Mouse (Mus musculus) lung, embryonic 14.5 days (tissue): ENCODE measurements at regions not wholly inside any gene's neighbourhood (a gene's known extent, or its start where the extent isn't known, plus 50 kb on each side); places are given as distances from the start of the nearest gene placed in this dataset.

ENCODE experiments used
- ATAC-seq: fragments of 200-750 bp; cut with Nextera tagmentation; 2 replicates; pipeline ENCODE4 v1.8.0; 2017; ENCODE audit warnings: mild to moderate bottlenecking, moderate TSS enrichment, moderate library complexity; ENCODE audit not compliant: insufficient read depth
- DNase-seq: peaks from one replicate; pipeline ENCODE4 v3.0.0-alpha.2; 2015
- H3K27ac ChIP-seq: fragments of 300-500 bp; sonication (generic); 2 replicates; pipeline ENCODE4 v1.5.1; 2014; ENCODE audit warnings: low read depth, mild to moderate bottlenecking, moderate library complexity
- H3K27me3 ChIP-seq: fragments of 300-500 bp; sonication (generic); 2 replicates; pipeline ENCODE4 v1.6.1; 2014; ENCODE audit warnings: low read length, control low read depth; ENCODE audit not compliant: insufficient read depth
- H3K36me3 ChIP-seq: fragments of 300-500 bp; sonication (generic); 2 replicates; pipeline ENCODE4 v1.6.1; 2014; ENCODE audit warnings: control low read depth; ENCODE audit not compliant: insufficient read depth
- H3K4me1 ChIP-seq: fragments of 300-500 bp; sonication (generic); 2 replicates; pipeline ENCODE4 v1.6.1; 2014; ENCODE audit warnings: antibody characterized with exemption, control low read depth; ENCODE audit not compliant: insufficient read depth
- H3K4me2 ChIP-seq: fragments of 300-500 bp; sonication (generic); 2 replicates; pipeline ENCODE4 v1.6.1; 2014; ENCODE audit warnings: mild to moderate bottlenecking
- H3K4me3 ChIP-seq: fragments of 300-500 bp; sonication (generic); 2 replicates; pipeline ENCODE4 v1.5.1; 2014; ENCODE audit warnings: low read depth, low read length
- H3K9ac ChIP-seq: fragments of 300-500 bp; sonication (generic); 2 replicates; pipeline ENCODE4 v1.6.1; 2014
- H3K9me3 ChIP-seq: fragments of 300-500 bp; sonication (generic); 2 replicates; pipeline ENCODE4 v1.6.1; 2016; ENCODE audit warnings: low read depth, low read length, control low read depth
- CTCF ChIP-seq: IDR thresholded peaks from 2 replicates; pipeline ENCODE4 v1.5.1; 2016; ENCODE audit warnings: antibody characterized with exemption, low read depth
- WGBS: fragments of 180-500 bp; shearing (Covaris S2); extraction: QIAGEN DNeasy Blood & Tissue Kit; methylation state at CpG from one replicate; pipeline ENCODE4 v1.1.7; 2014; 5-methylcytosine and 5-hydroxymethylcytosine counted together

GRCm38 (mm10) chr15:69766743-69767142 lies 3266.0 kb upstream of the Lrrc6 start:
- no peak overlapping the region for H3K27ac ChIP-seq
- no peak overlapping the region for H3K4me3 ChIP-seq
- no peak overlapping the region for H3K4me2 ChIP-seq
- H3K9me3 ChIP-seq: no peaks in the 10 kb centered on the region
- no peaks in the 10 kb centered on the region for H3K36me3 ChIP-seq
- DNase-seq (no peak), ATAC-seq (no peak)
- TF ChIP-seq CTCF: no peak
- no peaks in the 10 kb centered on the region for H3K4me1 ChIP-seq
- 83% methylated on average over 2 of the region's 2 CpGs for WGBS
- no peak overlapping the region for H3K9ac ChIP-seq
- no peaks in the 10 kb centered on the region for H3K27me3 ChIP-seq

GRCm38 (mm10) chr15:69752616-69753015 lies 3251.9 kb upstream of the Lrrc6 start:
- 78% methylated on average over 3 of the region's 3 CpGs for WGBS
- Histone ChIP-seq H3K27ac (no peak overlapping the region), H3K4me3 (no peak overlapping the region), H3K4me1 (no peaks in the 10 kb centered on the region), H3K9ac (no peak overlapping the region), H3K4me2 (no peak overlapping the region), H3K27me3 (no peaks in the 10 kb centered on the region), H3K9me3 (no peaks in the 10 kb centered on the region), H3K36me3 (no peaks in the 10 kb centered on the region)
- ATAC-seq (no peak), DNase-seq (no peak)
- no peak for TF ChIP-seq CTCF

GRCm38 (mm10) chr15:69714680-69715079 lies 3214.0 kb upstream of the Lrrc6 start:
- Histone ChIP-seq H3K9ac (no peak overlapping the region), H3K4me1 (no peaks in the 10 kb centered on the region), H3K27me3 (no peaks in the 10 kb centered on the region), H3K4me3 (no peak overlapping the region), H3K9me3 (no peaks in the 10 kb centered on the region), H3K27ac (no peak overlapping the region), H3K36me3 (no peaks in the 10 kb centered on the region), H3K4me2 (no peak overlapping the region)
- peak; percentile 66 for DNase-seq
- no peak for ATAC-seq
- 44% methylated on average over 2 of the region's 2 CpGs for WGBS
- TF ChIP-seq CTCF: no peak

GRCm38 (mm10) chr15:69713900-69714299 lies 3213.2 kb upstream of the Lrrc6 start:
- no peak for TF ChIP-seq CTCF
- H3K27me3 ChIP-seq: no peaks in the 10 kb centered on the region
- no peaks in the 10 kb centered on the region for H3K4me1 ChIP-seq
- no peaks in the 10 kb centered on the region for H3K9me3 ChIP-seq
- H3K27ac ChIP-seq: no peak overlapping the region
- no peak overlapping the region for H3K9ac ChIP-seq
- no peak for ATAC-seq
- H3K4me3 ChIP-seq: no peak overlapping the region
- no peaks in the 10 kb centered on the region for H3K36me3 ChIP-seq
- no peak for DNase-seq
- H3K4me2 ChIP-seq: no peak overlapping the region

GRCm38 (mm10) chr15:69695639-69696205 lies 3195.0 kb upstream of the Lrrc6 start:
- no peak overlapping the region for H3K4me3 ChIP-seq
- H3K27ac ChIP-seq: no peak overlapping the region
- ATAC-seq (no peak), DNase-seq (no peak)
- no peak overlapping the region for H3K4me2 ChIP-seq
- no peaks in the 10 kb centered on the region for H3K9me3 ChIP-seq
- H3K36me3 ChIP-seq: no peaks in the 10 kb centered on the region
- H3K27me3 ChIP-seq: no peaks in the 10 kb centered on the region
- H3K9ac ChIP-seq: no peak overlapping the region
- no peaks in the 10 kb centered on the region for H3K4me1 ChIP-seq
- whole genome bisulfite sequencing: 85% methylated on average over 4 of the region's 4 CpGs
- no peak for TF ChIP-seq CTCF

- H3K36me3 ChIP-seq: no peaks in the 10 kb centered on the region
- no peak overlapping the region for H3K9ac ChIP-seq
- no peaks in the 10 kb centered on the region for H3K27me3 ChIP-seq
- no peak overlapping the region for H3K4me3 ChIP-seq
- no peak overlapping the region for H3K4me2 ChIP-seq
- no peak overlapping the region for H3K27ac ChIP-seq
- ATAC-seq: no peak
- no peaks in the 10 kb centered on the region for H3K9me3 ChIP-seq
- no peaks in the 10 kb centered on the region for H3K4me1 ChIP-seq
- DNase-seq: no peak
- no peak for TF ChIP-seq CTCF
Measured at GRCm38 (mm10) chr15:69690501-69690900, 3189.8 kb upstream of the Lrrc6 start.
